Mouse (Mus musculus) ovary, adult 10 weeks (tissue): ENCODE results near the gene Ptafr. TPM values are rescaled to one million over a fixed set of nuclear protein-coding genes. Genes with fewer than 3 reads are reported as not detected.

ENCODE experiments used
- polyA plus RNA-seq: library from polyadenylated mRNA; stranded (reverse); fragments of 350-450 nt; fragmentation: Illumina TruSeq; extraction: RNeasy Lipid Tissue Mini Kit (QIAGEN cat#74804); gene quantifications from one replicate; pipeline ENCODE4 v1.2.3, GENCODE M21; 2014

The Ptafr gene
- polyA plus RNA-seq = 2.3 TPM

GRCm38 (mm10) chr4:132563965-132564364 is at the start of gene Ptafr:
TSS of gene Ptafr (plus strand) at chr4:132564067.

GRCm38 (mm10) chr4:132532981-132533916 is 30.6 kb upstream of the Ptafr start, which contains the start of gene Atpif1:
TSS of gene Atpif1 (minus strand) at chr4:132533659.

GRCm38 (mm10) chr4:132535406-132536121 is 28.3 kb upstream of the Ptafr start, which contains the start of gene Dnajc8:
TSS of gene Dnajc8 (plus strand) at chr4:132535550.

Other genes with a start within 250 kb of the Ptafr start
- 8.9 TPM for gene Trnau1ap, start 234.5 kb upstream of the Ptafr start, polyA plus RNA-seq
- gene Rcc1, start 210.5 kb upstream of the Ptafr start, polyA plus RNA-seq = 6.0 TPM
- 18.1 TPM for gene Phactr4, start 141.6 kb upstream of the Ptafr start, polyA plus RNA-seq
- gene Med18, start 100.1 kb upstream of the Ptafr start, polyA plus RNA-seq = 2.5 TPM
- gene Sesn2, start 53.6 kb upstream of the Ptafr start, polyA plus RNA-seq = 0.54 TPM
- gene Atpif1, start 30.4 kb upstream of the Ptafr start, polyA plus RNA-seq = 228 TPM
- 354 TPM for gene Dnajc8, start 28.5 kb upstream of the Ptafr start, polyA plus RNA-seq
- 59.9 TPM for gene Eya3, start 74.9 kb downstream of the Ptafr start, polyA plus RNA-seq
- gene Xkr8, start 168.5 kb downstream of the Ptafr start, polyA plus RNA-seq = 3.1 TPM
- 13.2 TPM for gene Smpdl3b, start 193.2 kb downstream of the Ptafr start, polyA plus RNA-seq
- 12.3 TPM for gene Rpa2, start 204.3 kb downstream of the Ptafr start, polyA plus RNA-seq
- gene Themis2, start 232.3 kb downstream of the Ptafr start, polyA plus RNA-seq = 0.88 TPM